Mouse (Mus musculus) right cerebral cortex, adult 18-20 months (tissue): ENCODE measurements at regions not wholly inside any gene's neighbourhood (a gene's known extent, or its start where the extent isn't known, plus 50 kb on each side); places are given as distances from the start of the nearest gene placed in this dataset.

Source experiments
- DNase-seq: peaks from one replicate; pipeline ENCODE4 v3.0.0; 2022; ENCODE audit warnings: mixed read lengths

- peak; percentile 24 for DNase-seq
Observed at GRCm38 (mm10) chr15:14418532-14418931, 1245.1 kb upstream of the Cdh6 start.

DNA sequence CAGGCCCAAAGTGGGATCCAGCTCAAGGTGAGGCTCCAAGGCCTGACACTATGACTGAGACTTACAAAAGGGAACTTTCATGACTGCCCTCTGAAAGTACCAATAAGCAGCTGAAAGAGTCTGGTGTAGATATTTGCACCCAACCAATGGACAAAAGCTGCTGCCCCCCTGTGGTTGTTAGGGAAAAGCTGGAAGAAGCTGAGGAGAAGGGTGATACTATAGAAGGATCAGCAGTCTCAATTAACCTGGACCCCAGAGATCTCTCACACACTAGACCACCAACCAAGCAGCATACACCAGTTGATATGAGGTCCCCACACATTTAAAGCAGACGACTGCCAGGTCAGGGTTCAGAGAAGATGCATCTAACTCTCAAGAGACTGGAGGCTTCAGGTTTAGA lies 1211.9 kb upstream of the Cdh6 start:
- DNase-seq = peak; percentile 5

- DNase-seq = no peak
Observed at GRCm38 (mm10) chr15:14378340-14378739, 1204.9 kb upstream of the Cdh6 start.
